Mouse (Mus musculus): Measurements from ENCODE around the gene Sqor.

- TF ChIP-seq POLR2A (IDR thresholded peaks at IDR 0.05; ENCODE audit: low read depth, low read length), result no peak
- TF ChIP-seq CTCF (IDR thresholded peaks at IDR 0.05; ENCODE audit: extremely low read depth, insufficient read depth, insufficient read length, insufficient replicate concordance), result no peak
Measured at GRCm38 (mm10) chr2:122776823-122777222, 11.8 kb downstream of the Sqor start.

All from spleen, adult 2 months (tissue).